Mouse (Mus musculus): ENCODE measurements around the gene Usp38.
"Not testable (repeated sequence)": the region's sequence is repeated elsewhere in the genome, so short reads cannot be mapped to it uniquely, and the experiment has no call there.

Usp38 gene

DNA sequence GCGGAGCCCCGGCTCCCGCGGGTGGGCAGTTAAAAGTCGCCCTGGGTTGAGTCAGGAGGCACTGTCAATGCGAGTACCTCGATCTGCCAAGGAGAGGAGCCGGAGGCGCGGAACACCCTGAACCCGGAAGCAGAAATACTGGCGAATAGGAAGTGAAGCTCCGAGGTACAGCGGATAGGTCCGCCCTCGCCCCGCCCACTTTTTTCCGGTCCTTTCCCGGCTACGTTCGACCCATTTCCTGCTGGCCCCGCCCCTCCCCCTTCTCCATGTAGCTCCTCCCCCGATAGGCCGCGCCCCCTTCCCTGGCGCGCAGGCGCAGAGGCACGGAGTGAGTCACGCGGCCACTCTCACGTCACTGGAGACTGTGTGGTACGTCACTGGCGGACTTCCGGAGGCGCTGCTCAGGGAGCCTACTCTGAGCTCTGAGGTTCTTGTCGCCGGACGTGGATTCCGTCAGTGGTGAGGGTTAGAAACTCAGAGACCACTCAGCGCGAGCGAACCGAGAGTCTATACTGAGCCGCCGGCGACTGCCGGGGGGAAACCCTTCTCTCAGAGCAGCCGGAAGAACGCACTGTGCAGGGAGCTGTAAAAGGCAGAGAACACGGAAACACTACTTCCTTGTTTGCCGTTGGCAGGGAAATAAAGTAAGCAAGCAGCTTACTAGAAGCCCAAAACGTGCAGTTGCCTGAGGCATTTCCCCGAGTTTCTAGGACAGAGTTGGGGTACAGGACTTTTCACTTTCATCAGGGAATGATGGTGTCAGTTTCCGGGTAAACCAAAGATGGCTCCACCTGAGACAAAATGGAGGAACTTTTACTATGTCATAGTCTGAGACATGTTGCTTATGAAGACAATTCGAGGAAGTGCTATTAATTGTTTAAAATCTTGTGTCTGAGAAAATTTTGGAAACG, at the start of gene Usp38:
Usp38 (minus strand) TSS at position 140 of the 911 bp plus-strand sequence.
- DNase-seq (ENCODE audit: low read depth, low spot score): peak; percentile 99

- no peak for DNase-seq (ENCODE audit: low read depth, low spot score)
Measured at GRCm38 (mm10) chr8:81062566-81062965, 47.8 kb upstream of the Usp38 start.

DNA sequence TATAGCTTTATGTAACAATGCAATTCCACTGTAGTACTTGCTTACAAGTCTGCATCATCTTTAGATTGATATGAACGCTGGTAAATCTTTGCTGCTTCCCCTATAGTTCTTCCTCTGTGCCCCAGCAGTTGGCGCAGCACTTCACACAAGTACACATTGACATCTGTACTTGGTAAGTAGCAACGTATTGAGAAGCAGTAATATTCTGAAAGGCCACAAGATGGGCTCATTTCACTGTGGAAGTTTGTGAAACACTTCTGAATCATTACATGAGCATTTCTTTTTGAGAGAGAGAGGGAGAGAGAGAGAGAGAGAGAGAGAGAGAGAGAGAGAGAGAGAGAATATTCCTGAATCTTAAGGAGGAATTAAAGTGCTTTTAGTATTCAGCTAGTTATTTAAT, 47.2 kb upstream of the Usp38 start:
- peak; percentile 14 for DNase-seq (ENCODE audit: low read depth, low spot score)

- no peak for DNase-seq (ENCODE audit: low read depth, low spot score)
Measured at GRCm38 (mm10) chr8:81044201-81044600, 29.5 kb upstream of the Usp38 start.

DNA sequence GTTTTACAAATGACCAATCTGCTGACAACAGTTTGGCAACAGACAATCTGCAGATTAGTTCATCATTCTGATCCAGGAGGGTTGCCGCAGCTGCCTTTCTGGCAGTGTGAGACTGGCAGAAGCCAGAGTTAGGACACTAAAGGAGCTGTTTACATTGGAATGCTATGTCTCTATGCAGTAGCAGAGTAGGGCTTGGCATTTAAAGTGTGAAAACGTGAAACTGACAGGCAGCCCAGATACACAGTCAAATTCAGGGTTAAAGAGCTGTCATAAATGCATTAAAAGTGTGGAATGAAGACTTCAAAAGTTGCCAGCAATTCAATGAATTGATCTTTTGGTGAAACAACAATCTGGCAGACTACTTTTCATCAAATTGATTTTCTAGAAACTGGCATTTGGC, 13.3 kb upstream of the Usp38 start:
- no peak for DNase-seq (ENCODE audit: low read depth, low spot score)

- not testable (repeated sequence) for DNase-seq (ENCODE audit: low read depth, low spot score)
Measured at GRCm38 (mm10) chr8:81017548-81017947, 2.8 kb upstream of the Usp38 start.

DNA sequence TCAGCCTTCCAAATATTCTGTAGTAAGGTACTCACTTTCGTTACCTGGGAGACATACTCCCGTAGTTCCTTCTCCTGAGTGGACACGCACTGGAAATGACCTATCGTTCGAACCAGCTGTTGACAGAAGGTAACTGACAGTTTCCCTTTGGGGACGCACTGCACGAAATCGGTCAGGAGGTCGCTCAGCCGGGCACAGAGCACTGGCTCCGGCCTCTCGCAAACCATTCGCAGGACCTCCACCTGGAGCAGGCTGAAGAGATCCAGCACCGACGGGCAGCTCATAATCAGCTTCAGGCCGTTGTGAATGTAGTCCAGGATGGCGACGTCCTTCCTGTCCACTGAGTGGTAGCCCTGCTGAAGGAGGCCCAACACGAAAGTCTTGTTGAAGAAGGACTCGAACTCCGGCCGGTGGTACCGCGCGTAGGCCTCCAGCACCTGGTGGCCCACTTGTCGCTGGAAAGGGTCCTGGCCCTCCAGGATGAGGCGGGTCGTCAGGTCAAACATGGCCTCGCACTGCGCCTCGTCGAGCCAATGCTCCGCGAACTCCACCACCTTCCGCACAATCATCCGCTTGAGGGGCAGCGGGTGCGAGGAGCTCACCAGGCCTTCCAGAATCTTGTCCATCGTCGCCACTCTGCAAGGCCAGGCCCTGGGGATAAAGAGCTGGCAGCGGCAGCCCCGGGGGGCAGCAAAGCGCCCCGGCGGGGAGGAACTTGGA, 757 bp downstream of the Usp38 start:
- no peak for DNase-seq (ENCODE audit: low read depth, low spot score)

GRCm38 (mm10) chr8:81012699-81013098, 2.0 kb downstream of the Usp38 start:
- DNase-seq (ENCODE audit: low read depth, low spot score): no peak

GRCm38 (mm10) chr8:81012031-81012560, 2.6 kb downstream of the Usp38 start:
- no peak for DNase-seq (ENCODE audit: low read depth, low spot score)

GRCm38 (mm10) chr8:81010386-81010785, 4.3 kb downstream of the Usp38 start:
- DNase-seq (ENCODE audit: low read depth, low spot score): no peak

- DNase-seq (ENCODE audit: low read depth, low spot score): no peak
Measured at GRCm38 (mm10) chr8:81005114-81005513, 9.6 kb downstream of the Usp38 start.

DNA sequence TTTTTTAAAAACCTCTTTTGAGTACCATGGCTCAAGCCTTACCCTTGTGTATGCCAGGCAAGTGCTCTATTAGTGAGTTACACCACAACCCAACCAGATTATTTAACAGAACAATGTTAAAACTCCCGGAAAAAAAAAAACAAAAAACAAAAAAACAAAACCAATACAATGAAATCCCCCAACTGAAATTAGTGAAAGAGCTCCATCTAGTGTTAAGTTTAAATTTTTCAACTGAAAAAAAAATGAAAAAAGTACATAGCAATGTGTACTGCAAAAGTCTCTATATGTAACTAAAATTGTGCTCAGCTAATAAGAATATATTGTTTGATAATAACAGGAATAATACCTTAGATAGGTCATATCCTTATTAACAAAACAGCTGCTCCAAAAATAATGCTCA, 18.1 kb downstream of the Usp38 start:
- DNase-seq (ENCODE audit: low read depth, low spot score): no peak

- no peak for DNase-seq (ENCODE audit: low read depth, low spot score)
Measured at GRCm38 (mm10) chr8:80991937-80992336, 22.8 kb downstream of the Usp38 start.

DNA sequence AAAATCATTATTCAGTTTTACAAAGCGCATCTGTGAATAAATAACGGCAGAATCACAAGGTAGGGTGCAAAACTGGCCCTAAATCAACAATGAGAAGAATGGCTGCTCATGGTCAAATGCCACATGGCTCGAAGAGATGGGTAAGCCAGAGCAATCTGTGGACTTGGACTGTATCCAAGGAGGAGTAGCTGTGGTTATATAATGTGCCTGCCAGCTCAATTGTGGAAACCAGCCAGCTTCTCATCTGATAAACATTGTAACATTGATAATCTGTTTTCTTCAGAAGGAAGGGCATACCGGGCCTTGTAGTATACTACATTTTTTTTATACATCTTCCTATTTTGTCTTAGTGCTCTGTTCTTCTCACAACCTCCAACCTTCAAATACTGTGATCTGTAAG, 31.9 kb downstream of the Usp38 start:
- DNase-seq (ENCODE audit: low read depth, low spot score): no peak

DNA sequence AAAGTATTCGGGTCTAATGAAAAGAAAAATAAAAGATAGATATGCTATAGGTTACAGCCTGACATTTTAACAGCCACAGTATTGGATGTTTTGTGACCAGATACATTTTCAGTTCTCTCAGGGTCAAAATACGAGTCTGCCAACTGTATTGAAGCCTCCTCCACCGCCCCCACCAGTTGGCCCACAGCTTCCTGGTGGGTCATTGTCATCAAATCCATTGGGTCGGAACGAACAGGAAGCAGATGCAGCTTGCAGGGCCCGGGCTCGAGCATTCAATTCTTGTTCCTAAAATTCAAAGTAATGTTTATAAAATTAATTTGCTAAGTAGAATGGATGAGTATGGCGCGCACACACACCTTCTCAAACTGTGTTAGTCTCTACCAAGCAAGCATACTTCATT, 33.0 kb downstream of the Usp38 start:
- no peak for DNase-seq (ENCODE audit: low read depth, low spot score)

DNA sequence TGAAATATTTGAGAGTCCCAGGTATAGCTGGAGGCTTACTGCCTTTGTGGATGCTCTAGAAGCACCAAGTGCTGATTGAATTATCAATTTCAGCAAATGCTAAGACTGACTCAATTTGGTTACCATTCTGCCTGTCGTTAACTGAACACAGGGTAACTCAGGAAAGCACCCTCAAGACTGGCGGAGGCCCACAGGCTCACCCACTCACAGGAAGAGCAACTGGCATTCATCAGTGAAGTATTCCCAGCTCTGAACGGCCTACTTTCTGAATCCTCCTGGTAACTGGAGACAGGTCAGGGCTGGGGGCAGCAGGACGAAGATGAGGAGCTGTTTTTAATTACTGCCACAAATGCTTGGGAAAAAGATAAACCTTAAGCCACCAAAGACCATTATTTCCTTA, 34.7 kb downstream of the Usp38 start:
- DNase-seq (ENCODE audit: low read depth, low spot score): no peak

DNA sequence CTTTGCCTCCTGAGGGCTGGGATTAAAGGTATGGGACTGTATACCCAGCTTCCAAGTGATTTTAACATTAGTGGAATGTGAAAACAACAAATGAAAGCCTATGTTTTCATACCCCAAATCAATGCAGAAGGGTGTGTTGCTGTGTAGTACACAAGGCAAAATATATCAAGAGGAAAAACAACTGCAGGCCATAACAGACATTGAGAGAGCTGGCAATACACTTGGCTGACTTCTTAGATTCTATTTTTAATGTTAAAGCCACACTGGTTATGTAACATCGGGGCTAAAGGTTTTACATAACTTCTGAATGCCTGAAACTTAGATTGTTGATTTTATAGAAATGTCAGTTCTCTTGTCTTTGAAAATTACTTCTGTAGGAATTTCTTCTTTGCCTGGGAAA, 37.5 kb downstream of the Usp38 start:
- no peak for DNase-seq (ENCODE audit: low read depth, low spot score)

DNA sequence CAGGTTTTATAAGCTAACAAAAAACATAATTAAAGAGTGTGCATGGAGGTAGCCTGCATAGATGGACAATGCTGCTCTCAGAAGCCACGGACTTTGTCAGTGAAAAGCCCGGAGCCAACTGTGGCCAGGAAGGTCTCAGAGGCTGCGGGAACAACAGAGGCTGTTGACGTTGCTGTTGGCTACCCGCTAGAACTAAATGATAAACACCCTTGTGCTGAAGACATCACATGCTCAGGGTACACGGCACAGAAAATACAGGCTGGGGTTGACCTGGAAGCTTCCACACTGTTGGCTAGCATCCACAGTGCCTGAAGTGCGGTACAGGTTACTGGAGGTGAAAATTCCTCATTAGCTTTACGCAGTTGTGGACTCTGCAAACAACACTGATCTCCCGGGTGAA, 43.6 kb downstream of the Usp38 start:
- DNase-seq (ENCODE audit: low read depth, low spot score): no peak

DNA sequence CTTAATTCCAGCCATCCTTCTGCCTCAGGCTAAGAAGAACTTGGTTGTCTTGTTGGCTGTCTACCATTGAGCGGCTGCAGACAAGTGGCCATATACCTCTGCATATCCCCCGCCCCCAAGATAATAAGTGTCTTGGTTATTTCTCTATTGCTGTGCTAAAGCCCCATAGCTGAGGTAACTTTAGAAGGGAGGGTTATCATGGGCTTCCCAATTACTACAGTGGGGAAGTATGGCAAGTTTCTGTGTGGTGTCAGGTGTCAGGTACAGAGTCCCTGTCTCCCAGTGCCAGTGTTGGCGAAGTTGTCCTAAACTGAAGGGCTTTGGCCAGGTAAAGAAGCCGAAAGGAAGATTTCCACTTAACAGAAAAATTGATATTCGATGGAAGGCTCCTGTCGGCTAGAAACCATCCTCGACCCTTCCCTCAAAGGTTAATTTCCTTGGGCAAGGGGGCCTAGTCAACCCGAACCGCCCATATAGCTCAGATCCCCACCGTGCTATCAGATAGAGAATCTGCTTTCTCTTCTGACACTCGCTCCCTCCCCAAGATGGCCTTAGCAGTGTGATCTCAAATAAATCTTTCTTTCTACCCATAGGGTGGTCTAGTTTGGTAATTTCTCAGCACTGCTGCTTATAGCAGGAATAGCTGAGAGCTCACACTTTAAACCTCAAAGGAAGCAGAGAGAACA, 44.6 kb downstream of the Usp38 start:
- DNase-seq (ENCODE audit: low read depth, low spot score): no peak

DNA sequence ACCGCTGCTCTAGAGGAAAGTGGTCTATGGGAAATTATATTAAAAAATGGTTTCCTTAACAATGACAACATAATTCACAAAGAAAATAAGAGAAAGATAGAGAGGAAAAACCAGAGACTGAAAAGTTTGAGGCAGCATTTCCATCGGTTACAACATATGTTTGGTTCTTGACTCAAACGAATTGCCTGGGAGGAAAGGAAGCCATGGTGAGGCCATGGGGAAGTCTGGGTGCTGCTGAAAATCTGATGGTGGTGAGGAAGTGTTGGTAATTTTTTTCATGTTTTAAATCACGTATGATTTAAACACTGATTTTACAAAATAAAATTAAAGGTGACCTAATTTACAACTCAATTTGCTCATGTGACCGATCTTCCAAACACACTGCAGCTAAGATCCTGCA, 45.3 kb downstream of the Usp38 start:
- no peak for DNase-seq (ENCODE audit: low read depth, low spot score)

- DNase-seq (ENCODE audit: low read depth, low spot score): no peak
Measured at GRCm38 (mm10) chr8:80963095-80963494, 51.6 kb downstream of the Usp38 start.

GRCm38 (mm10) chr8:80962592-80962983, 52.1 kb downstream of the Usp38 start:
- no peak for DNase-seq (ENCODE audit: low read depth, low spot score)
